Mouse (Mus musculus): ENCODE data around the gene Keap1. TPM values are rescaled to one million over a fixed set of nuclear protein-coding genes. Genes with fewer than 3 reads are reported as not detected.

Gene Keap1
- polyA plus RNA-seq, 1 experiment from 2014 or later = 69.9 TPM

DNA sequence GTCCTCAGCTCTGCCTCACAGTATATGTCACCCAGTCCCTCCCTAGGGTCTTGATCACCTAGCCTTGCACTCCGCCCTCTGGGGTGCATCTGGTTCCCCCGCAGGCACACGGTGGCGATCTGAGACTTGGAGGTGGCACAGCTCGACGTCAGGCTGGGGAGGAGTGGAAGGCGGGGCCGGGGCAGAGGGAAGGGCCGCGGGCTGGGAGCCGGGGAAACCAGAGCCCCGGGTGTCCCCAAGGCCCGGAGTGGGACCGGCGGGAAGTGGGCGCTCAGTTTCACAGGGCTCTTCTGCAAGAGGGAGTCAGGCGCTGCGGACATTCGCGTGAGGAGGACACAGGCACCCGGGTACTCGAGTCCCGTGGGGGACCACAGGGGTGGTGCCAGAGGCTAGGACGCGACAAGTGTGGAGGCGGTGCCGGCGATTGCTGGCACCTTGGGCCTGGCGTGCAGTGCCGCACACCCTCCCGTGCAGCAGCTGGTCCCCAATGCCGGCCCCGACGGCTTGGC is 55.2 kb downstream of the Keap1 start:
- H3K36me3 ChIP-seq (ENCODE audit: control insufficient read depth, insufficient read depth, low read length) = no peaks in the 10 kb centered on the region
- no peak overlapping the region for H3K27ac ChIP-seq (ENCODE audit: low read length)
- peaks cover 31% of the 10 kb centered on the region for H3K27me3 ChIP-seq (ENCODE audit: control insufficient read depth, insufficient read depth, low read depth, low read length)
- peaks cover 4% of the 10 kb centered on the region; the same call in 1 of the 2 replicates for H3K4me1 ChIP-seq (ENCODE audit: control insufficient read depth, insufficient read depth, low read length)
- no peak for ATAC-seq
- H3K9me3 ChIP-seq (replicated peaks; ENCODE audit: control insufficient read depth, low read length, poor library complexity, severe bottlenecking) = no peaks in the 10 kb centered on the region
- H3K4me2 ChIP-seq (ENCODE audit: low read length) = peak overlapping the region; percentile 36
- H3K4me3 ChIP-seq (ENCODE audit: low read depth, low read length) = no peak overlapping the region
- 4% methylated on average over 33 of the region's 34 CpGs for WGBS
- H3K9ac ChIP-seq (ENCODE audit: low read depth, low read length) = 0 out of 2 replicates have a peak overlapping the region, but pooled peaks have one; percentile 14

- ATAC-seq = no peak
- H3K9ac ChIP-seq (ENCODE audit: low read depth, low read length) = no peak overlapping the region
- peaks cover 31% of the 10 kb centered on the region for H3K27me3 ChIP-seq (ENCODE audit: control insufficient read depth, insufficient read depth, low read depth, low read length)
- 85% methylated on average over 6 of the region's 6 CpGs for WGBS
- H3K9me3 ChIP-seq (replicated peaks; ENCODE audit: control insufficient read depth, low read length, poor library complexity, severe bottlenecking) = no peaks in the 10 kb centered on the region
- H3K4me1 ChIP-seq (ENCODE audit: control insufficient read depth, insufficient read depth, low read length) = peaks cover 4% of the 10 kb centered on the region; the same call in 1 of the 2 replicates
- H3K36me3 ChIP-seq (ENCODE audit: control insufficient read depth, insufficient read depth, low read length) = no peaks in the 10 kb centered on the region
- H3K4me3 ChIP-seq (ENCODE audit: low read depth, low read length) = no peak overlapping the region
- no peak overlapping the region for H3K4me2 ChIP-seq (ENCODE audit: low read length)
- no peak overlapping the region for H3K27ac ChIP-seq (ENCODE audit: low read length)
Observed at GRCm38 (mm10) chr9:21183421-21183820, 55.7 kb downstream of the Keap1 start.

GRCm38 (mm10) chr9:21181421-21182220 is 57.5 kb downstream of the Keap1 start:
- Histone ChIP-seq H3K9me3 (replicated peaks; ENCODE audit: control insufficient read depth, low read length, poor library complexity, severe bottlenecking) (no peaks in the 10 kb centered on the region), H3K4me3 (ENCODE audit: low read depth, low read length) (peak overlapping the region; percentile 19; the same call in 1 of the 2 replicates), H3K4me2 (ENCODE audit: low read length) (peak overlapping the region; percentile 33), H3K27ac (ENCODE audit: low read length) (no peak overlapping the region), H3K36me3 (ENCODE audit: control insufficient read depth, insufficient read depth, low read length) (no peaks in the 10 kb centered on the region), H3K4me1 (ENCODE audit: control insufficient read depth, insufficient read depth, low read length) (peaks cover 4% of the 10 kb centered on the region; the same call in 1 of the 2 replicates), H3K9ac (ENCODE audit: low read depth, low read length) (no peak overlapping the region), H3K27me3 (ENCODE audit: control insufficient read depth, insufficient read depth, low read depth, low read length) (peaks cover 31% of the 10 kb centered on the region)
- whole genome bisulfite sequencing = 6% methylated on average over 47 of the region's 48 CpGs
- ATAC-seq = no peak

- H3K4me1 ChIP-seq (ENCODE audit: control insufficient read depth, insufficient read depth, low read length) = peaks cover 4% of the 10 kb centered on the region; the same call in 1 of the 2 replicates
- no peaks in the 10 kb centered on the region for H3K9me3 ChIP-seq (replicated peaks; ENCODE audit: control insufficient read depth, low read length, poor library complexity, severe bottlenecking)
- H3K4me3 ChIP-seq (ENCODE audit: low read depth, low read length) = no peak overlapping the region
- ATAC-seq = no peak
- H3K9ac ChIP-seq (ENCODE audit: low read depth, low read length) = no peak overlapping the region
- H3K4me2 ChIP-seq (ENCODE audit: low read length) = no peak overlapping the region
- peaks cover 31% of the 10 kb centered on the region for H3K27me3 ChIP-seq (ENCODE audit: control insufficient read depth, insufficient read depth, low read depth, low read length)
- no peaks in the 10 kb centered on the region for H3K36me3 ChIP-seq (ENCODE audit: control insufficient read depth, insufficient read depth, low read length)
- H3K27ac ChIP-seq (ENCODE audit: low read length) = no peak overlapping the region
- WGBS = 65% methylated on average over 1 of the region's 1 CpGs
Observed at GRCm38 (mm10) chr9:21180841-21181240, 58.3 kb downstream of the Keap1 start.

- Histone ChIP-seq H3K27ac (ENCODE audit: low read length) (no peak overlapping the region), H3K36me3 (ENCODE audit: control insufficient read depth, insufficient read depth, low read length) (no peaks in the 10 kb centered on the region), H3K4me1 (ENCODE audit: control insufficient read depth, insufficient read depth, low read length) (peaks cover 4% of the 10 kb centered on the region; the same call in 1 of the 2 replicates), H3K27me3 (ENCODE audit: control insufficient read depth, insufficient read depth, low read depth, low read length) (peaks cover 31% of the 10 kb centered on the region), H3K4me2 (ENCODE audit: low read length) (no peak overlapping the region), H3K9me3 (replicated peaks; ENCODE audit: control insufficient read depth, low read length, poor library complexity, severe bottlenecking) (no peaks in the 10 kb centered on the region), H3K9ac (ENCODE audit: low read depth, low read length) (no peak overlapping the region), H3K4me3 (ENCODE audit: low read depth, low read length) (no peak overlapping the region)
- 60% methylated on average over 4 of the region's 4 CpGs for WGBS
- no peak for ATAC-seq
Observed at GRCm38 (mm10) chr9:21180402-21180801, 58.8 kb downstream of the Keap1 start.

Other genes with a start within 250 kb of the Keap1 start
- 101 and 104 TPM in 2 replicates for gene Mrpl4, start 236.6 kb downstream of the Keap1 start, polyA plus RNA-seq (2015; fragmentation: Nextera tagmentation; extraction: Ambion mirVana)
- 3.0 and 3.1 TPM in 2 replicates for gene Icam1, start 223.4 kb downstream of the Keap1 start, polyA plus RNA-seq (2015; fragmentation: Nextera tagmentation; extraction: Ambion mirVana)
- 0.24 TPM in 1 of 2 replicates, not detected in the other for gene Icam4, start 210.0 kb downstream of the Keap1 start, polyA plus RNA-seq (2015; fragmentation: Nextera tagmentation; extraction: Ambion mirVana)
- gene Icam5, start 207.3 kb downstream of the Keap1 start, polyA plus RNA-seq (2015; fragmentation: Nextera tagmentation; extraction: Ambion mirVana) = 2.2 and 2.5 TPM in 2 replicates
- 0.78 and 1.6 TPM in 2 replicates for gene Zglp1, start 172.3 kb downstream of the Keap1 start, polyA plus RNA-seq (2015; fragmentation: Nextera tagmentation; extraction: Ambion mirVana)
- gene Gm49373, start 166.3 kb downstream of the Keap1 start, polyA plus RNA-seq (2015; fragmentation: Nextera tagmentation; extraction: Ambion mirVana) = 1.8 and 1.9 TPM in 2 replicates
- 59.9 and 73.0 TPM in 2 replicates for gene Fdx1l, start 165.7 kb downstream of the Keap1 start, polyA plus RNA-seq (2015; fragmentation: Nextera tagmentation; extraction: Ambion mirVana)
- 1.6 and 1.9 TPM in 2 replicates for gene Gm38431, start 147.4 kb downstream of the Keap1 start, polyA plus RNA-seq (2015; fragmentation: Nextera tagmentation; extraction: Ambion mirVana)
- 28.9 and 30.4 TPM in 2 replicates for gene Raver1, start 147.4 kb downstream of the Keap1 start, polyA plus RNA-seq (2015; fragmentation: Nextera tagmentation; extraction: Ambion mirVana)
- gene Tyk2, start 108.1 kb downstream of the Keap1 start, polyA plus RNA-seq (2015; fragmentation: Nextera tagmentation; extraction: Ambion mirVana) = 9.7 and 9.9 TPM in 2 replicates
- gene Cdc37, start 89.4 kb downstream of the Keap1 start, polyA plus RNA-seq (2015; fragmentation: Nextera tagmentation; extraction: Ambion mirVana) = 199 and 227 TPM in 2 replicates
- gene Pde4a, start 73.6 kb downstream of the Keap1 start, polyA plus RNA-seq (2015; fragmentation: Nextera tagmentation; extraction: Ambion mirVana) = 44.2 and 49.3 TPM in 2 replicates
- 3.7 and 4.3 TPM in 2 replicates for gene S1pr5, start 9.1 kb upstream of the Keap1 start, polyA plus RNA-seq (2015; fragmentation: Nextera tagmentation; extraction: Ambion mirVana)
- 43.0 and 47.9 TPM in 2 replicates for gene Atg4d, start 25.9 kb upstream of the Keap1 start, polyA plus RNA-seq (2015; fragmentation: Nextera tagmentation; extraction: Ambion mirVana)
- gene Kri1, start 48.6 kb upstream of the Keap1 start, polyA plus RNA-seq (2015; fragmentation: Nextera tagmentation; extraction: Ambion mirVana) = 17.0 and 18.3 TPM in 2 replicates
- 98.9 and 117 TPM in 2 replicates for gene Cdkn2d, start 52.0 kb upstream of the Keap1 start, polyA plus RNA-seq (2015; fragmentation: Nextera tagmentation; extraction: Ambion mirVana)
- 1.6 and 2.1 TPM in 2 replicates for gene Ap1m2, start 73.0 kb upstream of the Keap1 start, polyA plus RNA-seq (2015; fragmentation: Nextera tagmentation; extraction: Ambion mirVana)
- gene Slc44a2, start 81.3 kb upstream of the Keap1 start, polyA plus RNA-seq (2015; fragmentation: Nextera tagmentation; extraction: Ambion mirVana) = 65.5 and 69.1 TPM in 2 replicates
- gene Ilf3, start 128.5 kb upstream of the Keap1 start, polyA plus RNA-seq (2015; fragmentation: Nextera tagmentation; extraction: Ambion mirVana) = 228 and 245 TPM in 2 replicates
- 51.9 and 54.0 TPM in 2 replicates for gene Qtrt1, start 172.5 kb upstream of the Keap1 start, polyA plus RNA-seq (2015; fragmentation: Nextera tagmentation; extraction: Ambion mirVana)
- gene Dnm2, start 185.5 kb upstream of the Keap1 start, polyA plus RNA-seq (2015; fragmentation: Nextera tagmentation; extraction: Ambion mirVana) = 63.2 and 64.5 TPM in 2 replicates